Mouse (Mus musculus) kidney, adult 2 months (tissue): Measurements from ENCODE around the gene Cox11.

Experiments used
- CTCF ChIP-seq: fragments of 200-500 bp; conservative IDR thresholded peaks from 2 replicates; pipeline ENCODE4 v1.5.1; 2011; ENCODE audit warnings: low read depth, mild to moderate bottlenecking, control low read depth, low read length, moderate library complexity, mixed read lengths; ENCODE audit not compliant: insufficient read depth, insufficient read length
- POLR2A ChIP-seq: fragments of 200-500 bp; IDR thresholded peaks from one replicate; pipeline ENCODE4 v1.6.1; 2011; ENCODE audit warnings: low read depth, low read length, control low read depth

DNA sequence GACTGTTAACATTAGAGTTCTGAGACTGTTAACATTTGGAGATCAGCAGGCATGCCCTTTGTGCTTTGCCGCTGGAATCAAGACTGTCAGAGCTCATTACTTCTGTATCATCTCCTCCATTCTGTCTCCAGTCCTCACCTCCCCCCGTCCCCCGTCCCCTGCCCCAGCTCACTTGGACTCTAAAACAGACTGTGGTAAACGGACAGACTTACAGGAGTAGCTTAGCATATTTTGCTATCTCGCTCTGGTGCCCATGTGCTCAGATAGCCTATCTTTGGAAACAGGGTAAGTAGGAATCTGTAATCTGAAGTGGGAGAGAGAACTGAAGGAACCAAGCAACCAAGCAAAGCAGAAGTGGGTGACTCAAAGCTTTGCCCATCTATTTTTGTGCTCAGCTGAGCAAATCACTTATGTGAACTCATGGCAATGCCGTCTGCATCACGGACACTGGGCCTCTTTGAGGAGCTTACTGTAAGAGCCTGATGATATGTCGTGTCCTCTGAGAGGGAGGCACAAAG, 39.9 kb downstream of the Cox11 start:
- TF ChIP-seq CTCF, result no peak
- no peak for TF ChIP-seq POLR2A
